Mouse (Mus musculus): ENCODE data around the gene Mgl2.
A peak's percentile ranks its signal among the peaks of the same experiment; 100 is the strongest.

Gene Mgl2

GRCm38 (mm10) chr11:70171181-70171580 is 41.1 kb downstream of the Mgl2 start:
- no peak for DNase-seq

- peak; percentile 19 to 33 for DNase-seq
These were observed 41.7 kb downstream of the Mgl2 start for GRCm38 (mm10) chr11:70171847-70172246.

DNA sequence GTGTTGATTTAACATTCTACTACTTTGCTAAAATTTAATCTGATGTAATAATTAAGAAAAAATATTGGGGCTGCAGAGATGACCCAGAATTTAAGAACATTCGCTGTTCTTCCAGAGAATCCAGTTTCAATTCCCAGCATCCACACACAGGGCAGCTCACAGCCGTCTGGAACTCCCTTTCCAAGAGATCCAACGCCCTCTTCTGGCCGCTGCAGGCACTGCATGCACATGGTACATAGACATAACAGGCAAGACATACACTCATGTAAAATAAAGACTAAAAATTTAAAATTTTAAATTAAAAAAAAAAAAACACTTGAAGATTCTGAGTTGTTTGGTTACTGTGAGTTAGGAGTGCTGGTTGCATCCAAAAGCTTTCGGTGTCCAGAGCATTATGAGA is 42.2 kb downstream of the Mgl2 start:
- DNase-seq = no peak

DNA sequence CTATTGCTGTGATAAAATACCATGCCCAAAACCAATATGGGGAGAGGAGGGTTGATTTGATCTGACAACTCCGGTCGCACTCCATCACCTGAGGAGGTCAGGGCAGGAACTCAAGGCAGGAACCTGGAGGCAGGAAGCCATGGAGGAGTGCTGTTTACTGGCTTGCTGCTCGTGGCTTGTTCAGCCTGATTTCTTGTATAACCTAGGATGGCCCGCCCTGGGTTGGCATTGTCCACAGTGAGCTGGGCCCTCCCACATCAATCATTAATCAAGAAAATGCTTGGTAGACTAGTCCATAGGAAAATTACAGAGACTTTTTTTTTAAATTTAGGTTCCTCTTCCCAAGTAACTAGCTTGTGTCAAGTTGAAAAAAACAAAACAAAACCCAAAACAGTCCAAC is 44.4 kb downstream of the Mgl2 start:
- DNase-seq = no peak

- DNase-seq = peak in 1 of 2 experiments; percentile 19
These were observed 47.5 kb downstream of the Mgl2 start for GRCm38 (mm10) chr11:70177647-70178046.

DNA sequence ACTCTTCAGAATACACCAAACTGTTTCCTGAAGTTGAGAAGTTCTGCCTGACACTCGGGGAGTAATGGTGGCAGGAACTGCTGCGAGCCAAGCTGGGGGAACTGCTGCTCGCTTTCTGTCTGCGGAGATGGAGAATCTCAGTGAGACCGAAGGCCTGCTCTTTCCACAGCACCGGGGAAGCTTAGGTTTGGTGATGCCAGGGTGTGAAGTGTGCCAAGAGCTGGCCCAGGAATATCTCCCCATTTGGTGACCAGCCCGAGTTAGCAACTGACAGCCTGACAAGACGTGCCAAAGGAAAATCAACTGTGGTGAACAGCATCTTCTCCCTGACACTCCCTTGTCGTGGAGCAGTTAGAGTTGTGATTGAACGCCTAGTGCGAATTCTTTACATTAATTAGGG is 48.2 kb downstream of the Mgl2 start:
- peak; percentile 28 to 45 for DNase-seq

- no peak for DNase-seq
These were observed 48.6 kb downstream of the Mgl2 start for GRCm38 (mm10) chr11:70178756-70179155.

DNA sequence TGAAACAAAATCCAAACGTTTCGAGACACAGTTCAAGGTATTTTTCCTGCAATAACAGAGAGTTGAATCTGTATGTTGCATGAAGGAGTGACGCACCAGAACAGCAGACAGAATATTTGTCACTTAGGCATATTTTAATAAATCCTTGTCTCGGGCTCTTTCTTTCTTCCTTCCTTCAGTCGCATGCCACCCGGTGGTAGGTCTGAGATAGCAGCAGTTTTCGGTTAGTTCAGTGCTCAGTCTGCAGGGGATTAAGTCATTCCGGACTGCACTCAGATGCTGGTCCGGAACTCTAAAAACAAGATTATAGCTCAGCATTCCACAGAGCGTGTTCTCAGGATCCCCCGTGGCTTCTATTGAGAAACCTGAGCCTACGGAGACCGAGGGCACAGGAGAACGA is 49.3 kb downstream of the Mgl2 start:
- DNase-seq = peak; percentile 33 to 42

DNA sequence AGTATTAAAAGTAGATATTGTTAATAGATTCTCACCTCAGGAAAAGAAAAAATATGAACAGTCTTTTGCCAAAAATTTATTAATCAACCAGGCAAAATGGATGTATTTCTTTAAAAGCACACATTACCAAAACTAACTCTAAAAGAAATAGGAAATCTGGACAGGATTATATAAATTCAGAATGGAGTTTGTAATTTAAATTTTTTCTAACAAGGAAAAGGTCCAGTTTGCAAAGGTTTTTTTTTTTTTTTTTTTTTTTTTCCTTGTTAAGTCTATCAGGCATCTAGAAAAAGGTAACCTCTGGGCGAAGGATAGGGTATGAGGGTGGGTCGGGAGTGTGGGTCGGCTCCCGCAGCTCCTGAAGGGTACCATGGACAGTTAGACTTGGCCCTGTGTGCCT is 50.4 kb downstream of the Mgl2 start:
- DNase-seq = no peak

- DNase-seq = no peak
These were observed 55.0 kb downstream of the Mgl2 start for GRCm38 (mm10) chr11:70185120-70185519.

Data from cerebellum, adult 18-20 months (tissue).